Mouse (Mus musculus): ENCODE data around the gene Spata31d1a.
"Not testable (repeated sequence)": the region's sequence is repeated elsewhere in the genome, so short reads cannot be mapped to it uniquely, and the experiment has no call there.

The Spata31d1a gene

GRCm38 (mm10) chr13:59703514-59703913 lies 6.6 kb downstream of the Spata31d1a start:
- DNase-seq (ENCODE audit: low spot score in 2 of 2) = no peak

DNA sequence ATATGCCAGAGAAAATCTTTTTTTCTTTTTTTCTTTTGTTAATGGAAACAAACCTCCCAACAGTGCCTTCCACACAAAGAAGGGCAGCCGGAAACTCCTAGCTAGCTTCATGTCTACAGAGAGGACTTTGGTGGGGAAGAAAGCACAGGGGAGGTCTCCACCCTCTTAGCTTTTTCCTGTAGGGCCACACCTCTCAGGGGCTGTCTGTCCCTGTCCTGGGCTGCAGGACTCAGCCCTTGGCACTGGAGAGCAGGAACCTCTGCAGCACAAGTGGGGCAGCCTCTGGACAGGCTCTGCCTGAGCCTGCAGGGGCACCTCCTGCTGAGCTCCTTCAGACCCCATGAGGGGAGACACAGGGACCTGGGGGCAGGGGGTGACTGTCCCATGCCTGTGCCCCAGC lies 10.0 kb downstream of the Spata31d1a start:
- DNase-seq (ENCODE audit: low spot score in 2 of 2) = not testable (repeated sequence)

DNA sequence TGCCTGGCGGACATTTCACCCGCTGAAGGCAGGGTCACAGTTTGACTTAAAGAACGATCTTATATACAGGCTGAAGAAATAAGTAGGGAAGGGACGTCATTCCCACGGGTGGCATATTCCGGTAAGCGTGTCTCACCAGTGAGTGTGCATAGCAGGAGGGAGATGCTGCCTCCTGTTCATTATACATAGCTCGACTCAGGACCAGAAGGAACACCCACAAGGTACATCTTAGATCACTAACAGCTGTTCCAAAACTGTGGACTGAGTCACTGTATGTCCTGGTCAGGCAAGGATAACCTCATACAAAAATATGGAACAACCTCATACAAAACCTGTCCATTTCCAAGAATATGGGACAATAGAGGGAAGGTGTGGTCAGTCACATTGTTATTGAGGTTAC lies 11.0 kb downstream of the Spata31d1a start:
- no peak for DNase-seq (ENCODE audit: low spot score in 2 of 2)

- DNase-seq (ENCODE audit: low spot score in 2 of 2) = no peak
Measured at GRCm38 (mm10) chr13:59695781-59696180, 14.3 kb downstream of the Spata31d1a start.

DNA sequence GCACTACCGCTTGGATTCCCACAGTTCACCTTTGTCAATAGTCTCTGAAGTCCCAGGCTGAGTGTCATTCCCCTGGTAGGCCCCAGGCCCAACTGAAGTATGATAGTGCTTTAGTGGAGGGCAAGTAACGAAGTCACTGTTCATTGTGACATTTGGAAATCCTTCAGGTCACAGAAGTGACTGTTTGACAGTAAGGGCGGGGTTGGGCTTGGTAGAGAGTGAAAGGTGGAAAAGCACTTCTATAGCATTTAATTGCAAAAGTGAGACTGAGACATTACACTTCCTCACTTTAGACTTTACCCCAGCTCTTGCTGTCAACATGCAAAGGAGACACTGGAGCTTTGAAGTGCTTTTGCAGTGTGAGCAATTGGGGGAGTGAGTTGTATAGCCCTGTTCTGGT lies 16.1 kb downstream of the Spata31d1a start, which contains the start of gene 4921517D22Rik:
TSS of gene 4921517D22Rik (minus strand) at position 101 of the 400 bp plus-strand sequence.
- DNase-seq (ENCODE audit: low spot score in 2 of 2) = no peak

GRCm38 (mm10) chr13:59691478-59691877 lies 18.7 kb downstream of the Spata31d1a start:
- DNase-seq (ENCODE audit: low spot score in 2 of 2) = no peak

DNA sequence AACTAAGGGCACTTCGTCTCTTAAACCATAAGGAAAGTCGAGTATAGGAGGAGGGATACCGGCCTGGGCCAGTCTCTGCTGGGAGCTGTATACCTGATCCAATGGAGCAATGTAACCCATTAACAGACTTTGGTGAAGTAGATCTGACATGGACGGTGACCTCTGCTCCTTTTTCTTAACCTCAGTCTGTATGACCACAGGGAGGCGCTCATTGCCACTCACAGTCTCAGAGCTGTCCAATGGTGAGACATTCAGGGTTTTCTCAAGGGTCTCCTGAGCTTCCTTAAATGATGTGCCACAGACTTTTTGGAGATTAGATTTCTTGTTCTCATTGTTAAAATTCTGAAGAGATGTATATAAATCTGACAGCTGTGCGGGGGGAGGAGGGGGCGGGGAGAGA lies 19.6 kb downstream of the Spata31d1a start:
- DNase-seq (ENCODE audit: low spot score in 2 of 2) = no peak

DNA sequence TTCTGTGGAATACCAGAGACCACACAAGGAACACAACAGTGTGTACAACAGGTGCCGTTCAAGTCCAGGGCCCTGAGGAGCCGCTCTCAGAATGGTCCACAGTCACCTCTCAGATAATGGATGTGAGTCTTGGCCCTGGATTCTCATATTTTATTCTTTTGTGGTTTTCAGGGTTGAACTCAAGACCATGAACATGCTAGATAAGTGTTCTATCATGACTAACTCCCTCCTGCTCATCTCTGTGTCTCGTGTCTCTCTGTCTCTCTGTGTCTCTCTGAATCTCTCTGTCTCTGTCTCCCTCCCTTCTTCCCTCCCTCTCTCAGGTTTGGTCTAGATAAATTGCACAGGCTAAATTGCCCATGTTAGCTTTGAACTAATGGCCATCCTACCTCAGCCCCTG lies 20.3 kb downstream of the Spata31d1a start:
- no peak for DNase-seq (ENCODE audit: low spot score in 2 of 2)

GRCm38 (mm10) chr13:59689313-59689712 lies 20.8 kb downstream of the Spata31d1a start:
- DNase-seq (ENCODE audit: low spot score in 2 of 2) = no peak

DNA sequence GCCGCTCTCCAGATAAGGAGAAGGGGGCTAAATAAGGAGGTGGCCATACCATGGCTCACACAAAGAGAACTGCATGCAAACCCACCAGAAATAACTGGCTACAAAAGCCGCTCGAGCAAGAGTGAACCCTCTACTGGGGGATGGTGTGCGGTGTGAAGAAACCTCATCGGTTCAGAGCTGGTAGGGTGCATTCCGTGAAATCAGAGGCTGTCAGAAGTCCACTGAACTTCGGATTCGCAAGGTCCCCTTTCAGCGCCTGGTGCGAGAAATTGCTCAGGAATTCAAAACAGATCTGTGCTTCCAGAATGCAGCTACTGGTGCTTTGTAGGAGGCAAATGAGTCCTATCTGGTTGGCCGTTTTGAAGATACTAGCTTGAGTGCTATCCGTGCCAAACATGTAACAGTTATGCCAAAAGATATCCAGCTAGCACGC lies 21.8 kb downstream of the Spata31d1a start:
- no peak for DNase-seq (ENCODE audit: low spot score in 2 of 2)

DNA sequence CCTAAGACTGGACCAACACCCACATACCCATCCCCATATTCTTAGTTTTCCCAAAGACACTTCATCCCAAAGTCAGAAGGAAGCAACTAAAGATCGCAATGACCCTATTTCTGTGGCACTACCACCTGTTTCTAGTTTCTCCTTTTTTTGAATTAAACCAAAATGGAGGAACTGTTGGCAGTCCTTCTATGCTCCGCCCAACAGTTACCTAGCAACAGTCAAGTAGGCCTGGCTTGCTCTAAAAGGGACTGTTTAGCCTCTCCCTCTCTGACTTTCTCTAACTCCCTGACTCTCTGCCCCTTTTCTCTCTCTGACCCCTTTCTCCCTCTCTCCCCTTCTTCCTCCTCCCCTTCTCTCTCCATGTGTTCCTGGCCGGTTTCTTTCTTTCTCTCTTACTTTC lies 24.9 kb downstream of the Spata31d1a start:
- no peak for DNase-seq (ENCODE audit: low spot score in 2 of 2)

DNA sequence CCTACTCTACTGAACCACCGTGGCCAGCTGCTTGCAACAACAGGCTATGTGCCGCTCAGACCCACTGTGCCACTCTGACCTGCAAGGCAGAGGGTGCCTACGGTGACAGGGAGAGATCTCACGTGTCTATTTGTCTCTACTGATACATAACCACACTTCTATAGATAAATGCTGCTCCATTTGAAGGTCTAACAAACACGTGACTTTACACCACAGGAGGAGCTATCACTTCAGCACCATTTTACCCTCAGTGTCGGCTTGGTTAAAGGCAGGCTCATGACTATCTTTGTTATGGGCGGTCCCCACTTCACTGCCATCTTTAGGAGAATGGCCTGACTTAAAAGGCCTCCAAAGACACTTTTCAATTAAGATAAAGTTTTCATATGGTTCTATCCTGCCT lies 27.5 kb downstream of the Spata31d1a start:
- no peak for DNase-seq (ENCODE audit: low spot score in 2 of 2)

GRCm38 (mm10) chr13:59679908-59680307 lies 30.2 kb downstream of the Spata31d1a start:
- no peak for DNase-seq (ENCODE audit: low spot score in 2 of 2)

GRCm38 (mm10) chr13:59679306-59679705 lies 30.8 kb downstream of the Spata31d1a start:
- DNase-seq (ENCODE audit: low spot score in 2 of 2) = no peak

DNA sequence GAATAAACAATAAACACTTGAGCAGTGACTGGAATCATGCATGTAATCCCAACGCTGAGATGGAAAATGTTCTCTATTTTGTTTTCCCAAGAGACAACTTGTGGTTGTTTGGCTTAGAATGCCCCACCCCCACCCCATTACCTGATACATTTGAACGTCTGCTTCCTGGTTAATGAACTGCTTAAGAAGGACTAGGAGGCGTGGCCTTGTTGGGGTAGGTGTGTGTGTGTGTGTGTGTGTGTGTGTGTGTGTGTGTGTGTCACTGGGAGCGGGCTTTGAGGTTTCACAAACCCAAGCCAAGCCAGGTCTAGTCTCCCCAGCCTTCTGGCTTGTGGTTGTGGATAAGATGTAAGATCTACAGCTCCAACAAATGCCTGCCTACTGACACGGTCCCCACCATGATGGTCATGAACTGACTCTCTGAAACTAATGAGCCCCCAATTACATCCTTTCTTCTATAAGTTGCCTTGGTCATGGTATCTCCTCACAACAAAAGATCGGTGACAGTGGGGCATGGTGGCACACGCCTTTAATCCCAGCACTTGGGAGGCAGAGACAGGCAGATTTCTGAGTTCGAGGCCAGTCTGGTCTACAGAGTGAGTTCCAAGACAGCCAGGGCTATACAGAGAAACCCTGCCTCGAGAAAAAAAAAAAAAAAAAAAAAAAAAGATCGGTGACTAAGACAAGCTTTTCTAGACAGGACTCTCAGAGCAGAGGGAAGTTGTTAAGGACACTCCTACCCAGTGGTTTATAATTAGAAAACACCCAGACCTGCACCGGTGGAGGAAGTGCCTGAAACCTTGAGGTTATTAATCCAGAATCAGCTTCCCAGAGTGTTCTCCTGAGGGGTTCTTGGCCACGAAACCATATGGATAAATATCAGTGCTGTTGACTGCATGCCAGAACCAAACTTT lies 33.6 kb downstream of the Spata31d1a start:
- no peak for DNase-seq (ENCODE audit: low spot score in 2 of 2)

- DNase-seq (ENCODE audit: low spot score in 2 of 2) = no peak
Measured at GRCm38 (mm10) chr13:59675151-59676011, 34.7 kb downstream of the Spata31d1a start, which contains the start of gene Golm1. TSS of gene Golm1 (minus strand) at chr13:59675811.

- no peak for DNase-seq (ENCODE audit: low spot score in 2 of 2)
Measured at GRCm38 (mm10) chr13:59674761-59675150, 35.4 kb downstream of the Spata31d1a start.

DNA sequence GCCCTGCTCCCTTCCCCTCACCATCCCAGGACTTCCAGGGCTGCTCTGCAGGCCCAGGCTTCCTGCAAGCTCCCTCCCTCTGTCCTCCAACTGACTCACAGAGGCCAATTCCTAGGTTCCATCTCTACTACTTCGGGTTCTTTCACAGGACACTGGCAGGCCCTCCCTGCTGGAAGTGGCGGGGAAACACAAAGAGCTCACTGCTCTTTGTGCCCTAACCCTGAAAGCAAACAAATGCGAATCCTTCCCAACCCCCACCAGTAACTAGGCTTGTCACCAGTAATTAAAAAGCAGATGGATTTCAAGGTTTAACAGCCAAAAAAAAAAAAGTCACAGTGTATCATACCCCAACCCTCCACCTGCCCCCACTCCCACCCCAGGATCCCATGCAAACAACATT lies 35.9 kb downstream of the Spata31d1a start:
- no peak for DNase-seq (ENCODE audit: low spot score in 2 of 2)

GRCm38 (mm10) chr13:59673597-59673996 lies 36.5 kb downstream of the Spata31d1a start:
- no peak for DNase-seq (ENCODE audit: low spot score in 2 of 2)

GRCm38 (mm10) chr13:59672248-59672647 lies 37.9 kb downstream of the Spata31d1a start:
- DNase-seq (ENCODE audit: low spot score in 2 of 2) = no peak

DNA sequence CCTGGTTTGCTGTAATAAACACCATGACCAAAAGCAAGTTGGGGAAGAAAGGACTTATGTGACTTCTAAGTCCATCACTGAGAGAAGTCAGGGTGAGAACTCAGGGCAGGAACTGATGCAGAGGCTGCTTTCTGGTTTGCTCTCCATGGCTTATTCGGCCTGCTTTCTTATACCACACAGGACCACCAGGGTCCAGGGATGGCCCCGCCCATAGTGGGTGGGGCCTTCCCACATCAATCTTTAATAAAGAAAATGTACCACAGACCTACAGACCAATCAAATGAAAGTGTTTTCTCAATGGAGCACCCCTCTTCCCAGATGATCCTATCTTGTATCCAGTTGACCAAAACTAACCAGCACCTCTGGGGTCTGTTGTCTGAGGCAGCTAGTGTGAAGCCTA lies 38.6 kb downstream of the Spata31d1a start:
- DNase-seq (ENCODE audit: low spot score in 2 of 2) = no peak

GRCm38 (mm10) chr13:59669946-59670345 lies 40.2 kb downstream of the Spata31d1a start:
- DNase-seq (ENCODE audit: low spot score in 2 of 2) = no peak

Measured in thymus, postnatal 10 days (tissue).